Mouse (Mus musculus) cortical plate, adult 2 months (tissue): ENCODE data around the gene Spop.

ENCODE experiments used
- CTCF ChIP-seq: fragments of 200-500 bp; IDR thresholded peaks from 2 replicates; pipeline ENCODE4 v1.5.1; 2011; ENCODE audit warnings: mild to moderate bottlenecking, control low read depth, low read length; ENCODE audit not compliant: insufficient read depth; ENCODE audit errors: extremely low read depth
- POLR2A ChIP-seq: fragments of 200-500 bp; IDR thresholded peaks from 2 replicates; pipeline ENCODE4 v1.6.1; 2011; ENCODE audit warnings: mild to moderate bottlenecking, low read length, control low read depth; ENCODE audit not compliant: insufficient read depth; ENCODE audit errors: extremely low read depth

- TF ChIP-seq CTCF (no peak), POLR2A (no peak)
These were observed 14.3 kb upstream of the Spop start for GRCm38 (mm10) chr11:95399520-95400020.
